Mouse (Mus musculus) G1E (cell line): Measurements from ENCODE around the gene Ppard.

Experiments
- CTCF ChIP-seq: IDR thresholded peaks from 2 replicates; pipeline ENCODE4 v1.5.1; 2012; ENCODE audit warnings: low read depth, low read length, inconsistent platforms, mixed read lengths
- GATA1 ChIP-seq: IDR thresholded peaks from 2 replicates; pipeline ENCODE4 v1.6.1; 2012; ENCODE audit warnings: borderline replicate concordance, low read length, inconsistent platforms, mixed read lengths
- GATA2 ChIP-seq: IDR thresholded peaks from 2 replicates; pipeline ENCODE4 v1.6.1; 2012; ENCODE audit warnings: low read depth, low read length, inconsistent platforms, borderline replicate concordance
- POLR2AphosphoS5 ChIP-seq: IDR thresholded peaks from 2 replicates; pipeline ENCODE4 v1.6.1; 2012; ENCODE audit warnings: low read depth, low read length, inconsistent platforms; ENCODE audit not compliant: insufficient replicate concordance
- TAL1 ChIP-seq: conservative IDR thresholded peaks from 2 replicates; pipeline ENCODE4 v1.6.1; 2012; ENCODE audit warnings: low read depth, low read length, inconsistent platforms, mixed read lengths

GRCm38 (mm10) chr17:28335267-28335666, 102.8 kb downstream of the Ppard start:
- TF ChIP-seq CTCF (no peak), GATA1 (no peak), POLR2AphosphoS5 (no peak), TAL1 (no peak), GATA2 (no peak)
